Mouse (Mus musculus): ENCODE measurements around the gene Itga1.

DNA sequence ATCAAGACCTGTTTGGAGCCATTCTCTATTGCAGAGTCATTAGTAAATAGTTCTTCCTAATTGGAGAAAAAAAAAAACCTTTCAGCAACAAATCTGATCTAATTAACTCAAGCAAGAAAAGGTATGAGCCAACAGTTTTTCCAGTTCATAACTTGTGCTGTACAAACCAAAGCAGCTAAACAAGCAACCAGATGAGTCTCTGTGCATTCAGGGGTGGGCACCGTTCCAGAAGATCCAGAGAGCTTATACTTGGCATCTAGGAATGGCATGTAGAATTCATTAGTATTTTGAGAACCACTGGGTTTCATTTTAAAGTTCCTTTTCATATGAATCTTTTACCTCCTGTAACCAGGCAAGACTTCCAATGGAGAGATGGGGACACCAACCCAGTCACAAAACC, 26.1 kb upstream of the Itga1 start:
- TF ChIP-seq USF1 (IDR thresholded peaks at IDR 0.05; ENCODE audit: low read depth, low read length) (no peak), USF2 (conservative IDR thresholded peaks at IDR 0.05; ENCODE audit: low read depth, low read length) (no peak), CTCF (conservative IDR thresholded peaks at IDR 0.05 in 1 of 2, IDR thresholded peaks at IDR 0.05 in 1 of 2; ENCODE audit: low read depth in 2 of 2, low read length in 2 of 2) (no peak), POLR2A (IDR thresholded peaks at IDR 0.05; ENCODE audit: low read depth, low read length) (no peak), MAX (IDR thresholded peaks at IDR 0.05; ENCODE audit: low read length) (no peak), MYC (IDR thresholded peaks at IDR 0.05; ENCODE audit: low read depth, low read length) (no peak), ELF1 (IDR thresholded peaks at IDR 0.05; ENCODE audit: low read depth, low read length) (no peak), ETS1 (conservative IDR thresholded peaks at IDR 0.05; ENCODE audit: low read depth, low read length) (no peak)
